Mouse (Mus musculus): Measurements from ENCODE around the gene Sox30. TPM values are rescaled to one million over a fixed set of nuclear protein-coding genes. Genes with fewer than 3 reads are reported as not detected.

Gene Sox30
- polyA plus RNA-seq (2012; rRNA removed): 0.54 and 0.64 TPM in 2 replicates
- 0.25 and 0.45 TPM in 2 replicates for polyA plus RNA-seq (2014; fragmentation: Nextera tagmentation; extraction: Ambion mirVana)

DNA sequence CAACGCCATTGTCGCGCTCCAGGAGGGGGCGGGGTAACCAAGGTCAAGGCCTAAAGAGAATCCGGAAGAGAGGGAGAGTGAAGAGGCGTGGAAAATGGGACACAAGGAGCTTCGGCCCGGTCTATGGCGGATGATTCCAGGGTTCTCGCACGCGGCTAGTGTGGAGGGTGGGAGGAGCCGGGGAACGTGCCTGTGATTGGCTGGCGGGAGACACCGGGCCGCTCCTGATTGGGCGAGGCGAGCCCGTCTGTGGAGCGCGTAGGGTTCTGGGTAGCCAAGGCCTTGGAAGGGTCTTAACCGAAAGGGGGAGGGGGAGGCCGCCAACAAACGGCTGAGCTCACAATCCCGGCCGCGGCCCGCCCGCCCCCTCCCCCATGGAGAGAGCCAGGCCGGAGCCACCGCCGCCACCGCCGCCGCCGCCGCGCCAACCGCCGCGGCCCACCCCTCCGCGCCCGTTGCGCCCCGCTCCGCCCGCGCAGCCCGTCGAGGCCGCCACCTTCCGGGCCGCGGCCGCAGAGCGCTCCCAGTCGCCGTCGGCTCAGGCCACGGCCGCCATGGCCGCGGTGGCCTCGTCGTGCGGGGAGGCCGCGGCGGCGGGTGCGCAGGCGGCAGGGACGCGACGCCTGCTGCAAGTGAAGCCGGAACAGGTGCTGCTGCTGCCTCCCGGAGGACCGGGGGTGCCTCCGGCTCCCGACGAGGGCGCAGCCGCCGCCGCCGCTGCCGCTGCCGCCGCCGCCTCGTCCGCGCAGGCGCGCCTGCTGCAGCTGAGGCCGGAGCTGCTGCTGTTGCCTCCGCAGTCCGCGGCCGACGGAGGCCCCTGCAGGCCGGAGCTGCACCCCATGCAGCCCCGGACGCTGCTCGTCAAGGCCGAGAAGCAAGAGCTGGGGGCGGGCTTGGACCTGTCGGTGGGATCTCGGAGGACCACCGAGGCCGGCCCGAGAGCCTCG lies at the start of gene Sox30:
Gene Sox30, plus strand, starts transcription at position 365 of the 947 bp plus-strand sequence.
- WGBS: 19% methylated on average over 46 of the region's 115 CpGs

DNA sequence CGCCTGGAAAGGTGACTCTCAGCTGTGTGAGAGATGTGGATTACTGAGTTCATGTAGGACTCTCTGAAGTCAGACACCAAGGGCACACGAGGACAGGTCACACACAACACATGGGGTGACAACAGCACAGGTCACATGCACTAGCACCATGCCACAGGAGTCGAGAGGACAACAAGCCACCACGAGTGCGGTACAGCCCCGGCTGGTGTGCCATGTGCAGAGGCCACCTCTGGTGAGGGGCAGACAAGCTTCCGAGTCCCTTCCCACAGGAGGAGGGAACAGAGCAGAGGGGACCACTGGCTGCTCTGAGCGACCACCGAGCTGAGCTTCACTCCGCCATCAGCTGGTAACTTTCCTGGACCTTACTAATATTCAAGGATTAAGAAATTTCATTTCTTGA lies 47.3 kb upstream of the Sox30 start:
- WGBS: 89% methylated on average over 10 of the region's 10 CpGs
- H3K27me3 ChIP-seq (ENCODE audit: control insufficient read depth, insufficient read depth, low read length): no peaks in the 10 kb centered on the region
- DNase-seq (ENCODE audit: low spot score) (no peak), ATAC-seq (ENCODE audit: low FRiP score, low read depth) (no peak)
- H3K4me3 ChIP-seq (replicated peaks; ENCODE audit: low read length): no peak overlapping the region
- H3K4me2 ChIP-seq (replicated peaks; ENCODE audit: low read depth, low read length, severe bottlenecking): no peak overlapping the region
- H3K27ac ChIP-seq (replicated peaks; ENCODE audit: low read depth, low read length): no peak overlapping the region
- no peak for TF ChIP-seq POLR2A (IDR thresholded peaks at IDR 0.05; ENCODE audit: borderline replicate concordance, extremely low read depth, insufficient read depth, insufficient read length)
- H3K36me3 ChIP-seq (ENCODE audit: control insufficient read depth, insufficient read depth, low read length): peaks cover 58% of the 10 kb centered on the region
- no peak overlapping the region for H3K9ac ChIP-seq (ENCODE audit: low read depth, low read length, severe bottlenecking)
- no peaks in the 10 kb centered on the region for H3K9me3 ChIP-seq (ENCODE audit: control insufficient read depth, low read length)
- H3K4me1 ChIP-seq (ENCODE audit: control insufficient read depth, insufficient read depth, low read length): no peaks in the 10 kb centered on the region

More for the DNA sequence above, at the start of gene Sox30:
- Histone ChIP-seq H3K27me3 (ENCODE audit: control insufficient read depth, insufficient read depth, low read length) (no peaks in the 10 kb centered on the region; the same call in 1 of the 2 replicates), H3K4me3 (replicated peaks; ENCODE audit: low read length) (peak within 1 kb of the TSS; percentile 60), H3K4me1 (ENCODE audit: control insufficient read depth, insufficient read depth, low read length) (peaks cover 4% of the 10 kb centered on the region), H3K36me3 (ENCODE audit: control insufficient read depth, insufficient read depth, low read length) (no peaks in the 10 kb centered on the region), H3K9ac (ENCODE audit: low read depth, low read length, severe bottlenecking) (peak within 1 kb of the TSS; percentile 93), H3K27ac (replicated peaks; ENCODE audit: low read depth, low read length) (peak within 1 kb of the TSS; percentile 55; the same call in 1 of the 2 replicates), H3K9me3 (ENCODE audit: control insufficient read depth, low read length) (peaks cover 5% of the 10 kb centered on the region; the same call in 1 of the 2 replicates), H3K4me2 (replicated peaks; ENCODE audit: low read depth, low read length, severe bottlenecking) (peak within 1 kb of the TSS; percentile 81)
- ATAC-seq (ENCODE audit: low FRiP score, low read depth) (peak; percentile 91), DNase-seq (ENCODE audit: low spot score) (peak; percentile 58)
- 0 out of 2 replicates have a peak, but pooled peaks have one; percentile 40 for TF ChIP-seq POLR2A (IDR thresholded peaks at IDR 0.05; ENCODE audit: borderline replicate concordance, extremely low read depth, insufficient read depth, insufficient read length)

DNA sequence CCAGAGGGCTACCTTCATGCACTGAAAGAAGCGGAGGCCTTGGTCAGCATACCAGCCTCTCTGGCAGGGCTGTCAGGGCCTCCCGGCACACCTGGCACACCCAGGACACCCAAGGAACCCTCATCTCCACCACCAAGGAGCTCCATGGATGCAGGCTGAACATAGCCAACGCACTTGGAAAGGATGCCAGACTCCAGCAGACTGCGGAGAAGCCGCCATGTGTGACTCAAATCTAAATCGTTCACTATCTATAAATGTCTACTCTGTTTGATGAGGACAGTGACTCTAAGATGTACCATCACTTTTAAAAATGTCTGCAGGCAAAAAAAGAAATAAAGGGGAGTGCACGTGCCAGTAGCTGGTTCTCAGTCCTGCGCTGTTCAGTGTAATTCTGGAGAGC lies 42.6 kb upstream of the Sox30 start:
- Histone ChIP-seq H3K4me1 (ENCODE audit: control insufficient read depth, insufficient read depth, low read length) (no peaks in the 10 kb centered on the region), H3K27me3 (ENCODE audit: control insufficient read depth, insufficient read depth, low read length) (no peaks in the 10 kb centered on the region), H3K36me3 (ENCODE audit: control insufficient read depth, insufficient read depth, low read length) (peaks cover 34% of the 10 kb centered on the region), H3K27ac (replicated peaks; ENCODE audit: low read depth, low read length) (no peak overlapping the region), H3K9me3 (ENCODE audit: control insufficient read depth, low read length) (no peaks in the 10 kb centered on the region), H3K9ac (ENCODE audit: low read depth, low read length, severe bottlenecking) (no peak overlapping the region), H3K4me2 (replicated peaks; ENCODE audit: low read depth, low read length, severe bottlenecking) (no peak overlapping the region), H3K4me3 (replicated peaks; ENCODE audit: low read length) (no peak overlapping the region)
- no peak for TF ChIP-seq POLR2A (IDR thresholded peaks at IDR 0.05; ENCODE audit: borderline replicate concordance, extremely low read depth, insufficient read depth, insufficient read length)
- ATAC-seq (ENCODE audit: low FRiP score, low read depth) (no peak), DNase-seq (ENCODE audit: low spot score) (no peak)
- WGBS: 95% methylated on average over 8 of the region's 8 CpGs

DNA sequence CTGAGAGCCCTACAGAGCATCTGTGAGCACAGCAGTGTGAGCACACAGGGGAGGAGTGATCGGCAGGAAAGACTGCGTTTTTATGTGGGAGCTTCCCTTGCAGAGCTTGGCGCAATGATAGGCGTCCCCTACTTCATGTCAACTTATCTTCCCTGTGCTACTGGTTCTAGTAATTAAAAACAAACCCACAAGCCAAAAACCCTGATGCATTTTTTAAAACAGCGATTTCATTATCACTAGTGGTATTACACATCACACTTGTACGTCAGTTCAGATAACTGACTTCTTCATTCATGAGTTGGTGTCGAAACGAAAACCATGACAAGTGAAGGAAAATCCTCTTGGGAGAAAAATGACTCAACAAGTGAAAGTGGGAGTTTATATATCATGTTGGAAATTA lies 41.2 kb upstream of the Sox30 start:
- Histone ChIP-seq H3K36me3 (ENCODE audit: control insufficient read depth, insufficient read depth, low read length) (peaks cover 20% of the 10 kb centered on the region), H3K4me2 (replicated peaks; ENCODE audit: low read depth, low read length, severe bottlenecking) (no peak overlapping the region), H3K4me1 (ENCODE audit: control insufficient read depth, insufficient read depth, low read length) (peaks cover 8% of the 10 kb centered on the region; the same call in 1 of the 2 replicates), H3K27me3 (ENCODE audit: control insufficient read depth, insufficient read depth, low read length) (no peaks in the 10 kb centered on the region), H3K4me3 (replicated peaks; ENCODE audit: low read length) (no peak overlapping the region), H3K27ac (replicated peaks; ENCODE audit: low read depth, low read length) (no peak overlapping the region), H3K9me3 (ENCODE audit: control insufficient read depth, low read length) (no peaks in the 10 kb centered on the region), H3K9ac (ENCODE audit: low read depth, low read length, severe bottlenecking) (no peak overlapping the region)
- no peak for ATAC-seq (ENCODE audit: low FRiP score, low read depth)
- TF ChIP-seq POLR2A (IDR thresholded peaks at IDR 0.05; ENCODE audit: borderline replicate concordance, extremely low read depth, insufficient read depth, insufficient read length): no peak
- no peak for DNase-seq (ENCODE audit: low spot score)
- WGBS: 93% methylated on average over 8 of the region's 8 CpGs

DNA sequence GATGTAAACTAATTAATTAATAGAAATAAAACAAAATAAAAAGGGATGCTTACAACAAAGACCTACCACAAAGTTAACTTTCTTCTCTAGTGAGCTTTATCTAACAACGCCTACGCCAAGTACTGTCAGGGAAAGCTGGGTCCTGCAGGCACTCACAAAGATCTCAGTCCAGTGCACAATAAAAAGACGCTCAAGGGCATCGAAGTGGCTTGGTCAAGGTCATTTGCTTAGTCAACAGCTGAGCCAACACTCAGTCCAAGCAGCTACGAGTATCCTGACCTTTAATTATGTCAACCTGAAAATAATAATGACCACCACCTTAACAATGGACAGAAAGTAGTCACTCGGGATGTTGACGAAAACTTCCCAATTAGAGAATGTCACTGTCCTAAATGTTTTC lies 37.8 kb upstream of the Sox30 start:
- WGBS: 84% methylated on average over 7 of the region's 7 CpGs
- H3K27me3 ChIP-seq (ENCODE audit: control insufficient read depth, insufficient read depth, low read length): no peaks in the 10 kb centered on the region
- H3K4me2 ChIP-seq (replicated peaks; ENCODE audit: low read depth, low read length, severe bottlenecking): no peak overlapping the region
- DNase-seq (ENCODE audit: low spot score) (no peak), ATAC-seq (ENCODE audit: low FRiP score, low read depth) (no peak)
- TF ChIP-seq POLR2A (IDR thresholded peaks at IDR 0.05; ENCODE audit: borderline replicate concordance, extremely low read depth, insufficient read depth, insufficient read length): no peak
- H3K36me3 ChIP-seq (ENCODE audit: control insufficient read depth, insufficient read depth, low read length): no peaks in the 10 kb centered on the region; the same call in 1 of the 2 replicates
- peaks cover 8% of the 10 kb centered on the region; the same call in 1 of the 2 replicates for H3K4me1 ChIP-seq (ENCODE audit: control insufficient read depth, insufficient read depth, low read length)
- no peak overlapping the region for H3K4me3 ChIP-seq (replicated peaks; ENCODE audit: low read length)
- no peak overlapping the region for H3K27ac ChIP-seq (replicated peaks; ENCODE audit: low read depth, low read length)
- H3K9me3 ChIP-seq (ENCODE audit: control insufficient read depth, low read length): no peaks in the 10 kb centered on the region
- H3K9ac ChIP-seq (ENCODE audit: low read depth, low read length, severe bottlenecking): no peak overlapping the region
